Mouse (Mus musculus) bone marrow macrophage, adult 2 months (primary cell): Measurements from ENCODE around the gene Cldn16. TPM values are rescaled to one million over a fixed set of nuclear protein-coding genes. Genes with fewer than 3 reads are reported as not detected.

Experiments used
- H3K27ac ChIP-seq: 2 replicates; pipeline ENCODE4 v1.5.1; 2012; ENCODE audit warnings: low read depth, low read length; ENCODE audit not compliant: insufficient read depth
- H3K4me1 ChIP-seq: 2 replicates; pipeline ENCODE4 v1.6.1; 2012; ENCODE audit warnings: low read length; ENCODE audit not compliant: control insufficient read depth, insufficient read depth
- H3K4me3 ChIP-seq: 2 replicates; pipeline ENCODE4 v1.5.1; 2012; ENCODE audit warnings: mild to moderate bottlenecking, low read length, moderate library complexity; ENCODE audit not compliant: insufficient read depth
- CTCF ChIP-seq: IDR thresholded peaks from 2 replicates; pipeline ENCODE4 v1.5.1; 2012; ENCODE audit warnings: low read depth, mild to moderate bottlenecking, low read length, moderate library complexity
- POLR2A ChIP-seq: IDR thresholded peaks from 2 replicates; pipeline ENCODE4 v1.6.1; 2012; ENCODE audit warnings: mild to moderate bottlenecking, low read depth, low read length, borderline replicate concordance
- polyA plus RNA-seq: library from polyadenylated mRNA; stranded (reverse); fragments of >200 nt; gene quantifications from 2 replicates; pipeline ENCODE4 v1.2.4, GENCODE M21; 2012; ENCODE audit not compliant: missing spikeins, insufficient read depth, insufficient read length

The Cldn16 gene
- polyA plus RNA-seq, 1 experiment, result not detected

DNA sequence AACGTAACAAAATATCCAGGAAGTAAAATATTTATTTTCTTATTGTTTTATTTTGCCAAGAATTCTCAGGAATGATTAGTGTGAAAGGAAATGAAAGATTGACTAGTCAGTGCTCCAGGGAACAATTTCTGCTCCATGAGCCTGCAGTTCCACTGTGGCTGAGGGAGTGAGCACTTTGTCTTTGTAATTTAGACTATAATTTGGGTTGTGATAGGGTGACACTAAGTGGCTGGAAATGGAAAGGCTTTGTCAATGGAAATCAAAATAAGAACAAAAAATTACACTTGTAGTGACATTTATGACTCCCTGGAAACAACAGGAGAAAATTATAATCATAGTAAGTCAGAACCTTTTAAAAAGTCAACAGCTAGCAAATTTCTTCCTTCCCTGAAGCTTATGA, 69.4 kb downstream of the Cldn16 start:
- no peak overlapping the region for H3K4me3 ChIP-seq
- H3K27ac ChIP-seq, result no peak overlapping the region
- TF ChIP-seq POLR2A (no peak), CTCF (no peak)
- no peaks in the 10 kb centered on the region for H3K4me1 ChIP-seq

Other genes with a start within 250 kb of the Cldn16 start
- not detected in 2 replicates for gene Cldn1, start 91.3 kb upstream of the Cldn16 start, polyA plus RNA-seq
- not detected in 2 replicates for gene Tmem207, start 63.6 kb downstream of the Cldn16 start, polyA plus RNA-seq
- 5.6 and 5.8 TPM in 2 replicates for gene Il1rap, start 118.6 kb downstream of the Cldn16 start, polyA plus RNA-seq